Mouse (Mus musculus): ENCODE measurements around the gene Trim75.

The Trim75 gene

DNA sequence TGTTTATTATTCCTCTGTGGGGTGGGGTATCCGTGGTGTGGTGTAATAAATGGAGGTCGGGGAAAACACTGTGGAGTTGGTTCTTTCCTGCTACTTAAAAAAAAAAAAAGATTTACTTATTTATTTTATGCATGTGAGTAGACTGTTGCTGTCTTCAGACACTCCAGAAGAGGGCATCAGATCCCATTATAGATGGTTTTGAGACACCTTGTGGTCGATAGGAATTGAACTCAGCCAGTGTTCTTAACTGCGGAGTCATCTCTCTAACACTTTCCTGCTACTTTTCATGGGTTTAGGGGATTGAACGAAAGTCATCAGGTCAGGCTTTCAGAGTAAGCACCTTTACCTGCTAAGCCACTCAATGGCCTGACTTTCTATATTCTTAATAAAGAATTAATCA is 42.8 kb downstream of the Trim75 start:
- no peak for DNase-seq (ENCODE audit: low spot score in 2 of 2)

DNA sequence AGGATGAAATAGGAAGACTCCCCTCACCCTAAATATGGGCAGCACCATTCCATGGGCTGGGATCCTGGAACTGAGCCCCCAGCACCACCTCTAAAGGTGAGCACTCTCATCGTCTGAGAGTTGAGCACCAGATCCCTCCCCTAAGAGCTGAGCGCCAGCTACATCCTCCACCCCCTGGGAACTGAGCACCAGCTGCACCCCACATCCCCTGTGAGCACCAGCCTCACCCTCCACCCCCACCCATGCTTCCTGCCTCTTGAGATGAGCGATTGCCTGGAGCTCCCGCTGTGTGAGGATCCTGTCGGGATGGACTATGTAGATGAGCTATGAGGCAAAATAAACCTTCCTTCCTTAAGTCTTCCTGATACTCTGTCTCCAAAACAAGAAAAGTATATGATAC is 44.7 kb downstream of the Trim75 start:
- DNase-seq (ENCODE audit: low spot score in 2 of 2) = no peak

DNA sequence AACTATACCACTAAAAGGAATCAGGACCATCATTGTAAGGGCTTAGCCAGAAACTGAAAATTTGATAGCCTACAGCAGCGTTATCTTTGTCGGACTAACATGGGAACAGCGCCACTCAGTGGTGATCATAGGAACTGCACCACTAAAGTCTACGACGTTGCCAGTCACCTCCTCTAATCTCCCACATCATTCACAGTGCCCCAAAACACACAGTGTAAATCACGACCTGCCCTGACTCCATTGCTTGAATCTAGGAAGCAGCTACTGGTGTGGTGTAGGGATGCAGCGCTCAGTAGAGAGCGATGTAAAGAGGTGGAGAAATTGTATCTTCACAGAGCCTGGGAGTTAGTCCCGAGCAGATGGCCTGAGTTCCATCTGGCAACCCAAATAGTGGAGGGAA is 46.1 kb downstream of the Trim75 start:
- DNase-seq (ENCODE audit: low spot score in 2 of 2) = peak; percentile 74 to 89

DNA sequence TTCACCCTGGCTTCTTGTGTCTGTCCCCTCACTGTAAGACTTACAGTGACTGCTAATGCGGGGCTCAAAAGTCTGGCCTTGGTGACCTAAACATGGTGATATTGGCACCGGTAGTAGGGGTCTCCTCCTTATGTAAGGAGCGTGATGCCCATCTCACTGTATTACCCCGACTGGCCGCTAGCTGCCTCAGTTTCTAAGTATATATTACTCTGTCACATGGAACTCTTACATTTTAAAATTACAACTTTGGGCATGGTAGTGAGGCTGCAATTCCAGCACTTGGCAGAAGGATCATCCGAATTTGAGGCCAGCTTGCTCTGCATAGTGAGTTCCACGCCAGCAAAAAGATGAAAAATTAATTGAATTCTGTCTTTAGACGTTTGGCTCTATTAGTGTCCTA is 46.6 kb downstream of the Trim75 start:
- no peak for DNase-seq (ENCODE audit: low spot score in 2 of 2)

DNA sequence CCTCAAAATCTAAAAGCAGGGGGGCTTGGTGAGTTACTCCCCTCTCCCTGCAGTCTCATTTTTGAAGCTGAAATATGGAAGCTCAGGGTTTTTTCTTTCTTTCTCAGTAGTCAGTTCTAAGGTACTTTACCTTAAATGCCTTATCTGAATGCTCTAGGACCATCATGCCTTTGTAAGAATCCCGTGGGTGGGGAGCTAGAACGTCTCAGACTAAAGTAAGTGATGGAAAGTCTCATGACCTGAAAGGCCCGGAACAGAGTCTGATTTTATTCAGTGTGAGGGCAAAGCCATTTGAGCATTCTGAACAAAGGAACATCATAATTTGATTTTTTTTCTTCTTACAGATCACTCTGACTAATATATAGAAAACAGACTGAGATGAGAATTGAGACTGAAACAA is 52.6 kb downstream of the Trim75 start:
- no peak for DNase-seq (ENCODE audit: low spot score in 2 of 2)
